Comparison of ENCODE assay signal across 26 mouse cellular contexts in the genomic region with DNA sequence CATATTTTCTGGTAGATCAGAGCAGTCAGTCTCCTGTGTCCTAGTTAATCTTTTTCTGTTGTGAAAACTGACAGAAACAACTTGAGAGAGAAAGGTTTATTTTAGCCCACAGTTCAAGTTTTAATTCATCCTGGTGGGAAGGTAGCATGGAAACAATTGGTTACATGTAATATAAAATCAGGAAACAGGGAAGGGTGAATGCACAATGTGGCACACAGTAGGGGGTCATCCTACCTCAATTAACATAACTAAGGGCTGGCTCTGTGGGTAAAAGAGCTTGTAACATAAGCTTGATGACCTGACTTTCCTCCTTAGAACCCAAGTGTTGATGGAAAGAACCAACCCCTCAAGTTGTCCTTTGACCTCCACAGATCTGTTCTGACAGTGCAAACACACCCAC.
DNase-seq lines count a peak whose midpoint lies in the region; ATAC-seq and TF ChIP-seq lines count a peak whose summit lies in the region.
"Had no signal": no experiment of that assay in that cellular context is flagged by ENCODE, and none has a peak within 500 bp of the region (broad histone marks: within the 10 kb centered on the region; RNA-seq: fewer than 3 reads in every experiment).

No protein-coding gene starts in this region.

- H3K9ac ChIP-seq in kidney, embryonic 15.5 days, result no peak overlapping the region
- H3K9ac ChIP-seq: embryonic facial prominence, embryonic 12.5 days; forebrain, embryonic 12.5 days had no signal

- DNase-seq in ES-CJ7 (ENCODE audit: low read depth, low spot score) (peak; percentile 85), R1 (ENCODE audit: low read depth, low spot score) (peak; percentile 84)
- DNase-seq in layer of hippocampus, adult 9-10 months (ENCODE audit: low spot score), result no peak
- DNase-seq: adrenal gland, adult 8-10 months; adrenal gland, postnatal 14 days; adrenal gland, postnatal 36 days; B cell, adult 2 months; cerebellum, adult 11-12 months; cerebellum, adult 2 months; cerebellum, adult 9-10 months; cerebellum, postnatal 10 days; cerebellum, postnatal 25 days had no signal

- H3K27ac ChIP-seq in embryonic fibroblast, embryonic 13.5 days (ENCODE audit: insufficient read depth, low read length), result peak overlapping the region; percentile 91
- H3K27ac ChIP-seq in kidney, embryonic 15.5 days, result no peak overlapping the region
- H3K27ac ChIP-seq: embryonic facial prominence, embryonic 10.5 days; embryonic facial prominence, embryonic 12.5 days; forebrain, embryonic 10.5 days; forebrain, embryonic 12.5 days had no signal

- H3K4me1 ChIP-seq in embryonic fibroblast, embryonic 13.5 days (ENCODE audit: control insufficient read depth, insufficient read depth, low read length), result no peaks in the 10 kb centered on the region; the same call in 1 of the 2 replicates
- H3K4me1 ChIP-seq in kidney, embryonic 15.5 days, result no peaks in the 10 kb centered on the region
- H3K4me1 ChIP-seq: embryonic facial prominence, embryonic 10.5 days; embryonic facial prominence, embryonic 12.5 days; forebrain, embryonic 10.5 days; forebrain, embryonic 12.5 days had no signal

- H3K27me3 ChIP-seq in kidney, embryonic 15.5 days, result no peaks in the 10 kb centered on the region
- H3K27me3 ChIP-seq: CH12.LX; embryonic facial prominence, embryonic 12.5 days; forebrain, embryonic 12.5 days; Patski had no signal

- TF ChIP-seq POLR2A in embryonic fibroblast, embryonic 13.5 days (IDR thresholded peaks at IDR 0.05; ENCODE audit: low read depth, low read length), result no peak

- no peak overlapping the region for H3K4me2 ChIP-seq in kidney, embryonic 15.5 days
- H3K4me2 ChIP-seq: embryonic facial prominence, embryonic 12.5 days; forebrain, embryonic 12.5 days had no signal

- H3K4me3 ChIP-seq in embryonic fibroblast, embryonic 13.5 days (ENCODE audit: insufficient read depth, low read length), result no peak overlapping the region
- H3K4me3 ChIP-seq in kidney, embryonic 15.5 days (replicated peaks), result no peak overlapping the region
- H3K4me3 ChIP-seq: embryonic facial prominence, embryonic 10.5 days; embryonic facial prominence, embryonic 12.5 days; erythroblast, embryonic 14.5 days; forebrain, embryonic 10.5 days; forebrain, embryonic 12.5 days had no signal

- no peak for ATAC-seq in kidney, embryonic 15.5 days (replicated peaks; ENCODE audit: low FRiP score)
- ATAC-seq: activated CD4-positive, CD25-positive, alpha-beta regulatory T cell, adult 4 months; CD4-positive, CD25-positive, alpha-beta regulatory T cell, adult 4 months; forebrain, embryonic 14.5 days; forebrain, embryonic 16.5 days; Patski had no signal

- TF ChIP-seq CTCF in embryonic fibroblast, embryonic 13.5 days (IDR thresholded peaks at IDR 0.05; ENCODE audit: borderline replicate concordance, insufficient read depth, low read length), result no peak

- no peaks in the 10 kb centered on the region for H3K36me3 ChIP-seq in kidney, embryonic 15.5 days
- H3K36me3 ChIP-seq: embryonic facial prominence, embryonic 10.5 days; embryonic facial prominence, embryonic 12.5 days; forebrain, embryonic 10.5 days; forebrain, embryonic 12.5 days; G1E had no signal

- no peaks in the 10 kb centered on the region for H3K9me3 ChIP-seq in kidney, embryonic 15.5 days (replicated peaks)
- H3K9me3 ChIP-seq: embryonic facial prominence, embryonic 10.5 days; embryonic facial prominence, embryonic 12.5 days; forebrain, embryonic 10.5 days; forebrain, embryonic 12.5 days; G1E had no signal
